Mouse (Mus musculus): ENCODE results near the gene Scly. TPM values are rescaled to one million over a fixed set of nuclear protein-coding genes. Genes with fewer than 3 reads are reported as not detected.

The Scly gene
- 16.6 TPM for polyA plus RNA-seq (2017; shearing (Covaris generic))

GRCm38 (mm10) chr1:91297799-91298744, at the start of gene Scly:
Gene Scly (plus strand): TSS chr1:91298338.

DNA sequence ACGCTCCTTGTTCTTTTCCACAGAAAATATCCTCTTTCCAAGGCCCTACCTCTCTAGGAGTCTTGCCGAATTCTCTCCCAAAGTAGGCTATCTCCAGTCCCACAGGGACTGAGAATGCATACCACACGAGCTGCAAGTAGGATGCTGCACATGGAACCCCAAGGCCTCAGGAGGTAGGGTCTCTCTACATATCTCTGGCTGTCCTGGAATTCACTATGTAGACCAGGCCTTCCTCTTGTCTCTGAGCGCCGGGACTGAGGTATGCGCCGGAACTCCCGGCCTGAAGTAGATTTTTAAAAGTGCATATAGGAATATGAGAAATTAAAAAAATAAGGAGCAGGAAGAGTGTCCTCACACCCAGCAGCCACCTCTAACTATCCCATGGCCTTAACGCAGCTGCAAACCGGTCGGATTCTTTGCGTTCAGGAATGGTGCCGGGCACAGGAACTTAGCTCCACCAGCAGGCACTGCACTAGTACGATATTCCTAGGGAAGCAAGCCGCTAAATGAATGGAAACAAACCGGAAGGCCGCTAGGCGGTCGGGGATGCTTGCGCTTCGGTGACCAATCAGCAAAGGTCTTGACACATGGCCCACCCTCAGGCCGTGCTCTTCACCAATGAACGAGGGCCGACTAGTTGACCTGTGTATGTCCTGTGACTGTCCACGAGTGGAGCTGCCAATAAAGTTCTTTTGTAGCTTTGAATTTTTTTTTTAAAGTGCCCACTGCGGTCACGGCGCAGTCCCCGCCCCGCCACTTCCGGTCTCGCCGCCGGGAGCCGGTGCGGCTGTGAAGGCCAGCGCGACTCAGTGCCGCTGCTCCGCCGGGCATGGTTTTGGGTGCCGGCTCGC, 48.3 kb upstream of the Scly start, which contains the start of gene Ube2f:
Ube2f (plus strand) TSS at position 741 of the 851 bp plus-strand sequence.

GRCm38 (mm10) chr1:91321760-91322438, 23.8 kb downstream of the Scly start, which contains the start of gene Espnl:
Gene Espnl (plus strand): TSS chr1:91322075.

DNA sequence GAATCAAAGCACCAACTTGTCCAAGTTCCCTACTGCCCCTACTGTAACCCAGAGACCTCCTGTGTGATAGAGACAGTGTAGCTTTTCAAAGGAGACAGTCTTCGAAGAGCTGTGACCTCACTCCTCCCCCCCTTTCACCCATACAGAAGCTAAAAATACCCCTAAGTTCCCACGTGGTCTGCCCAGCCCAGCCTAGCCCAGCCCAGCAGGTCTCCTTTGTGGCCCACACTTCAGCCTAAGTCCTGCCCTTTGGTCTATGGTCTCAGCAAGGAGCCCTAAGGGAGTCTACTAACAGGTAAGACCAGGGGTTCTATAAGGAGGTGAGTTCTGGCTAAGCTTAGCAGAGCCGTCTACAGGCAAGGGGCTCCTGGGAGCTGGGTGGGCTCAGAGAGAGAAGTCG, 52.7 kb downstream of the Scly start, which contains the start of gene Klhl30:
Klhl30 (plus strand) TSS at position 176 of the 400 bp plus-strand sequence.

GRCm38 (mm10) chr1:91366215-91367108, 68.3 kb downstream of the Scly start, which contains the start of gene Erfe:
Gene Erfe (plus strand): TSS chr1:91366430.

Other genes starting within 250 kb of the Scly start
- gene Rbm44, start 153.2 kb upstream of the Scly start, polyA plus RNA-seq (2017; shearing (Covaris generic)): 0.21 TPM
- 1.2 TPM for gene Ramp1, start 118.5 kb upstream of the Scly start, polyA plus RNA-seq (2017; shearing (Covaris generic))
- gene Ube2f, start 48.0 kb upstream of the Scly start, polyA plus RNA-seq (2017; shearing (Covaris generic)): 50.3 TPM
- 0.23 TPM for gene Espnl, start 23.7 kb downstream of the Scly start, polyA plus RNA-seq (2017; shearing (Covaris generic))
- gene Klhl30, start 52.7 kb downstream of the Scly start, polyA plus RNA-seq (2017; shearing (Covaris generic)): 0.28 TPM
- gene Erfe, start 68.1 kb downstream of the Scly start, polyA plus RNA-seq (2017; shearing (Covaris generic)): not detected
- 101 TPM for gene Ilkap, start 100.5 kb downstream of the Scly start, polyA plus RNA-seq (2017; shearing (Covaris generic))
- gene Hes6, start 115.7 kb downstream of the Scly start, polyA plus RNA-seq (2017; shearing (Covaris generic)): 17.5 TPM
- 7.2 TPM for gene Per2, start 161.0 kb downstream of the Scly start, polyA plus RNA-seq (2017; shearing (Covaris generic))
- gene Traf3ip1, start 196.3 kb downstream of the Scly start, polyA plus RNA-seq (2017; shearing (Covaris generic)): 4.6 TPM
- 6.2 TPM for gene Asb1, start 242.2 kb downstream of the Scly start, polyA plus RNA-seq (2017; shearing (Covaris generic))